Mouse (Mus musculus) limb, embryonic 14.5 days (tissue): ENCODE measurements around the gene Cxadr. TPM values are rescaled to one million over a fixed set of nuclear protein-coding genes. Genes with fewer than 3 reads are reported as not detected.

Experiments
- ATAC-seq: fragments of 200-750 bp; cut with Nextera tagmentation; 2 replicates; pipeline ENCODE4 v1.8.0; 2017; ENCODE audit warnings: low read depth, moderate number of reproducible peaks, moderate TSS enrichment; ENCODE audit not compliant: low FRiP score
- DNase-seq: peaks from one replicate; pipeline ENCODE4 v3.0.0-alpha.2; 2015; ENCODE audit warnings: low spot score
- H3K27ac ChIP-seq: fragments of 300-500 bp; sonication (generic); replicated peaks from 2 replicates; pipeline ENCODE4 v1.5.1; 2014; ENCODE audit warnings: low read depth, mild to moderate bottlenecking, low read length, moderate library complexity, mixed read lengths
- H3K27me3 ChIP-seq: fragments of 300-500 bp; sonication (generic); 2 replicates; pipeline ENCODE4 v1.6.1; 2014; ENCODE audit warnings: low read length, mixed read lengths; ENCODE audit not compliant: control insufficient read depth, insufficient read depth
- H3K36me3 ChIP-seq: fragments of 300-500 bp; sonication (generic); 2 replicates; pipeline ENCODE4 v1.6.1; 2014; ENCODE audit warnings: mild to moderate bottlenecking, low read length, moderate library complexity, mixed read lengths; ENCODE audit not compliant: control insufficient read depth, insufficient read depth
- H3K4me1 ChIP-seq: fragments of 300-500 bp; sonication (generic); 2 replicates; pipeline ENCODE4 v1.6.1; 2014; ENCODE audit warnings: antibody characterized with exemption, low read length, mixed read lengths; ENCODE audit not compliant: control insufficient read depth, insufficient read depth
- H3K4me2 ChIP-seq: fragments of 300-500 bp; sonication (generic); replicated peaks from 2 replicates; pipeline ENCODE4 v1.6.1; 2014; ENCODE audit warnings: low read depth, mild to moderate bottlenecking, low read length, moderate library complexity; ENCODE audit not compliant: severe bottlenecking
- H3K4me3 ChIP-seq: fragments of 300-500 bp; sonication (generic); replicated peaks from 2 replicates; pipeline ENCODE4 v1.5.1; 2014; ENCODE audit warnings: low read length
- H3K9ac ChIP-seq: fragments of 300-500 bp; sonication (generic); 2 replicates; pipeline ENCODE4 v1.6.1; 2014; ENCODE audit warnings: mild to moderate bottlenecking, low read depth, low read length, moderate library complexity; ENCODE audit not compliant: severe bottlenecking
- H3K9me3 ChIP-seq: fragments of 300-500 bp; sonication (generic); 2 replicates; pipeline ENCODE4 v1.6.1; 2016; ENCODE audit warnings: low read length; ENCODE audit not compliant: control insufficient read depth
- POLR2A ChIP-seq: fragments of 200-500 bp; IDR thresholded peaks from 2 replicates; pipeline ENCODE4 v1.8.0; 2012; ENCODE audit warnings: inconsistent platforms, mild to moderate bottlenecking, moderate library complexity, borderline replicate concordance; ENCODE audit not compliant: insufficient read depth, insufficient read length; ENCODE audit errors: extremely low read depth
- WGBS: fragments of 180-500 bp; shearing (Covaris S2); extraction: QIAGEN DNeasy Blood & Tissue Kit; methylation state at CpG from one replicate; pipeline ENCODE4 v1.1.7; 2014; 5-methylcytosine and 5-hydroxymethylcytosine counted together
- polyA plus RNA-seq, 2 experiments: library from polyadenylated mRNA; depleted of rRNA in 1 of 2; stranded (reverse) in 1 of 2; unstranded in 1 of 2; fragments of >200 nt; fragmentation: Nextera tagmentation in 1 of 2; extraction: Ambion mirVana in 1 of 2; gene quantifications; 2 replicates each; pipeline versions ENCODE4 v1.2.1 to v1.2.3; 2012 to 2014

Cxadr gene
- polyA plus RNA-seq, 2 experiments = 11.5 to 11.6 TPM

DNA sequence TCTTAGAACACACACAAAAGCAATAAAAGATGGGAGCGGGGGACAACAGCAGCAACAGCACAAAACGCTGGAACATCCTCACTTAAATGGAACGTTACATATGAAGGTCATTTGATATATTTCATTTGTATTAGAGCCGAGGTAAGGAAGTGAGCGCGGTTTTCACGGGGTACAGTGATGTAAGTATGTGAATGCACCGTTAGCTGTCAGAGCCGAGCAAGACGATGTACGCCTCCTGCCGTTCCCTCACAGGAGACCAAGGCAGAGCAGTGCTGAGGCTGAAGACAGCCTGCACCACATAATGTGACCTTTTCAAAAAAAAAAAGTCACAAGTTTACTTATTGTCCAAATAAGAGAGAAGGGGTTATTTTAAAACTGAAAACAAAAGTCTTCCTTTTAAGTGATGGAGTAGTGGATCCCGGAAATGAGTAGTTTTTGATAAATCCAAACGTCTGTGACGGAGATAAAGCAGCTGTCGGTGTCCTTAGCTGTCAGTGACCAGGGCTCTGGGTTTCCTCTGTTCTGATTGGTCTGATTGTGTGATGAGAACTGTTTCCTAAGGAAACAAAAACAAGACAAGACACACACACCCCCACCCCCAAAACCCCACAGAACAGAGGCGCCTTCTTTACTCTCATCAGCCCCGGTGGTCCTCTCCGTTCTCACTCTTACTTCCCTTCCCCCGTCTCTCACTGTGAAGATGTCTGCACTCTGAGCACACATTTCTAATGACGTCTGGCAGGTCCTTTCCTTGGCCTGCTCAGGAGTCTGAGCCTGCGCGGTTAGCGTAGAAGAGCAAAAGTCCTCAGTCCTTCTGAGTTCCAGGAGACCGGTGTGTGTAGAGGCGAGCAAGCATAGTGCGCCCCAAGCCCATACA, 24.9 kb downstream of the Cxadr start:
- no peak overlapping the region for H3K4me2 ChIP-seq
- peaks cover 4% of the 10 kb centered on the region; the same call in 1 of the 2 replicates for H3K36me3 ChIP-seq
- no peak for TF ChIP-seq POLR2A
- H3K4me3 ChIP-seq = no peak overlapping the region
- no peak for DNase-seq
- 85% methylated on average over 27 of the region's 27 CpGs for WGBS
- H3K9ac ChIP-seq = no peak overlapping the region
- no peaks in the 10 kb centered on the region for H3K9me3 ChIP-seq
- no peaks in the 10 kb centered on the region for H3K27me3 ChIP-seq
- H3K4me1 ChIP-seq = peaks cover 11% of the 10 kb centered on the region; the same call in 1 of the 2 replicates
- ATAC-seq = no peak
- H3K27ac ChIP-seq = no peak overlapping the region

- WGBS = 88% methylated on average over 7 of the region's 7 CpGs
- no peak for DNase-seq
- Histone ChIP-seq H3K4me1 (peaks cover 2% of the 10 kb centered on the region; the same call in 1 of the 2 replicates), H3K4me2 (no peak overlapping the region), H3K4me3 (no peak overlapping the region), H3K27ac (no peak overlapping the region), H3K36me3 (peaks cover 5% of the 10 kb centered on the region; the same call in 1 of the 2 replicates), H3K27me3 (no peaks in the 10 kb centered on the region), H3K9me3 (no peaks in the 10 kb centered on the region), H3K9ac (no peak overlapping the region)
- TF ChIP-seq POLR2A = no peak
- ATAC-seq = no peak
Measured at GRCm38 (mm10) chr16:78327562-78327961, 26.3 kb downstream of the Cxadr start.

- H3K9ac ChIP-seq = no peak overlapping the region
- ATAC-seq (no peak), DNase-seq (no peak)
- H3K27ac ChIP-seq = no peak overlapping the region
- no peak for TF ChIP-seq POLR2A
- 82% methylated on average over 12 of the region's 12 CpGs for WGBS
- H3K27me3 ChIP-seq = no peaks in the 10 kb centered on the region
- H3K4me2 ChIP-seq = no peak overlapping the region
- H3K36me3 ChIP-seq = peaks cover 9% of the 10 kb centered on the region; the same call in 1 of the 2 replicates
- H3K9me3 ChIP-seq = no peaks in the 10 kb centered on the region
- 0 out of 2 replicates have a peak, but pooled peaks cover 2% of the 10 kb centered on the region for H3K4me1 ChIP-seq
- H3K4me3 ChIP-seq = no peak overlapping the region
Measured at GRCm38 (mm10) chr16:78327999-78328398, 26.7 kb downstream of the Cxadr start.

- 50% methylated on average over 8 of the region's 8 CpGs for WGBS
- H3K4me2 ChIP-seq = no peak overlapping the region
- H3K4me3 ChIP-seq = no peak overlapping the region
- TF ChIP-seq POLR2A = no peak
- ATAC-seq (no peak), DNase-seq (no peak)
- no peak overlapping the region for H3K9ac ChIP-seq
- H3K36me3 ChIP-seq = peaks cover 36% of the 10 kb centered on the region
- H3K9me3 ChIP-seq = no peaks in the 10 kb centered on the region
- no peak overlapping the region for H3K27ac ChIP-seq
- H3K4me1 ChIP-seq = no peaks in the 10 kb centered on the region
- H3K27me3 ChIP-seq = no peaks in the 10 kb centered on the region
Measured at GRCm38 (mm10) chr16:78337226-78337625, 35.9 kb downstream of the Cxadr start.

DNA sequence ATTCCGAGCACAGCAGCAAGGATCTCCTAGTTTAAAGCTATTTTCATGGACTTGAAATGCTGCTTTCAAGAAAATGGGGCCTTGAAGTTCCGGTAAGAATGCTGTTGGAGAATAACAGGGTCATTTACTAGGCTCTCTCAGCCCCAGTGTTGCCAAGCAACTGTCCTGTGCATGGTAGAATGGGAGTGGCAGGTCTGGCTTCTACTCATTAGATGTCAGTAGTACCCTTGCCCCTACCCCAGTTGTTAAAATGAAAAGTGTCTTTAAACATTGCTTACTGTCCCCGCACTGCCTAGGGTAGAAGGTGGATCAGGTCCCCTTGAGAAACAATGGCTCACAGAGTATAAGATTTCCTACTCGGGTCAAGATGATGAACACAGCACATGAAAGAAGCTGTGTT, 40.1 kb downstream of the Cxadr start:
- ATAC-seq = no peak
- H3K27me3 ChIP-seq = no peaks in the 10 kb centered on the region
- WGBS = 89% methylated on average over 4 of the region's 4 CpGs
- H3K4me1 ChIP-seq = peaks cover 9% of the 10 kb centered on the region
- no peak for DNase-seq
- no peaks in the 10 kb centered on the region; the same call in none of the 2 replicates for H3K36me3 ChIP-seq
- TF ChIP-seq POLR2A = no peak
- no peak overlapping the region for H3K4me3 ChIP-seq
- no peak overlapping the region for H3K9ac ChIP-seq
- no peaks in the 10 kb centered on the region for H3K9me3 ChIP-seq
- H3K27ac ChIP-seq = no peak overlapping the region
- H3K4me2 ChIP-seq = no peak overlapping the region
